Mouse (Mus musculus) testis, adult 2 months (tissue): ENCODE measurements around the gene Spa17. TPM values are rescaled to one million over a fixed set of nuclear protein-coding genes. Genes with fewer than 3 reads are reported as not detected.

Experiments
- H3K27ac ChIP-seq: fragments of 200-500 bp; 2 replicates; pipeline ENCODE4 v1.5.1; 2012; ENCODE audit warnings: low read depth, low read length; ENCODE audit not compliant: control insufficient read depth, insufficient read depth
- H3K27me3 ChIP-seq: fragments of 200-500 bp; 2 replicates; pipeline ENCODE4 v1.6.1; 2012; ENCODE audit warnings: mild to moderate bottlenecking, low read length, moderate library complexity; ENCODE audit not compliant: control insufficient read depth, insufficient read depth
- H3K36me3 ChIP-seq: fragments of 200-500 bp; 2 replicates; pipeline ENCODE4 v1.6.1; 2012; ENCODE audit warnings: mild to moderate bottlenecking, low read length; ENCODE audit not compliant: control insufficient read depth, insufficient read depth
- H3K4me1 ChIP-seq: fragments of 200-500 bp; 2 replicates; pipeline ENCODE4 v1.6.1; 2012; ENCODE audit warnings: low read length; ENCODE audit not compliant: control insufficient read depth, insufficient read depth
- H3K4me3 ChIP-seq: fragments of 200-500 bp; 2 replicates; pipeline ENCODE4 v1.5.1; 2012; ENCODE audit warnings: low read depth, mild to moderate bottlenecking, low read length, moderate library complexity, mixed read lengths; ENCODE audit not compliant: control insufficient read depth
- CTCF ChIP-seq: fragments of 200-500 bp; IDR thresholded peaks from 2 replicates; pipeline ENCODE4 v1.5.1; 2012; ENCODE audit warnings: low read depth, mild to moderate bottlenecking, inconsistent platforms, low read length, moderate library complexity; ENCODE audit not compliant: control insufficient read depth, insufficient read depth, insufficient replicate concordance
- POLR2A ChIP-seq: fragments of 200-500 bp; IDR thresholded peaks from 2 replicates; pipeline ENCODE4 v1.6.1; 2012; ENCODE audit warnings: low read depth, mild to moderate bottlenecking, inconsistent platforms, low read length, moderate library complexity; ENCODE audit not compliant: control insufficient read depth
- polyA plus RNA-seq: library from polyadenylated mRNA; depleted of rRNA; stranded (reverse); fragments of >200 nt; gene quantifications from 2 replicates; pipeline ENCODE4 v1.2.3, GENCODE M21; 2012; rRNA removed

Spa17 gene
- polyA plus RNA-seq, 1 experiment: 547 TPM

GRCm38 (mm10) chr9:37563805-37564204 lies 49.7 kb downstream of the Spa17 start:
- no peak overlapping the region for H3K27ac ChIP-seq
- H3K4me1 ChIP-seq: peaks cover 2% of the 10 kb centered on the region; the same call in 1 of the 2 replicates
- H3K36me3 ChIP-seq: no peaks in the 10 kb centered on the region
- no peak overlapping the region for H3K4me3 ChIP-seq
- no peak for TF ChIP-seq CTCF
- TF ChIP-seq POLR2A: no peak
- H3K27me3 ChIP-seq: no peaks in the 10 kb centered on the region

- Histone ChIP-seq H3K4me3 (no peak overlapping the region), H3K27me3 (no peaks in the 10 kb centered on the region), H3K27ac (no peak overlapping the region), H3K36me3 (no peaks in the 10 kb centered on the region), H3K4me1 (no peaks in the 10 kb centered on the region)
- TF ChIP-seq CTCF: no peak
- TF ChIP-seq POLR2A: no peak
Measured at GRCm38 (mm10) chr9:37560617-37561016, 52.9 kb downstream of the Spa17 start.

GRCm38 (mm10) chr9:37556366-37556765 lies 57.2 kb downstream of the Spa17 start:
- no peaks in the 10 kb centered on the region for H3K36me3 ChIP-seq
- H3K4me1 ChIP-seq: peaks cover 4% of the 10 kb centered on the region; the same call in 1 of the 2 replicates
- no peaks in the 10 kb centered on the region for H3K27me3 ChIP-seq
- no peak overlapping the region for H3K4me3 ChIP-seq
- no peak for TF ChIP-seq CTCF
- no peak for TF ChIP-seq POLR2A
- H3K27ac ChIP-seq: no peak overlapping the region

GRCm38 (mm10) chr9:37554838-37555748 lies 58.4 kb downstream of the Spa17 start, which contains the start of gene Siae:
Gene Siae (plus strand): TSS chr9:37555698.
- Histone ChIP-seq H3K4me3 (no peak within 1 kb of the TSS), H3K27me3 (no peaks in the 10 kb centered on the region), H3K27ac (no peak within 1 kb of the TSS), H3K4me1 (peaks cover 4% of the 10 kb centered on the region; the same call in 1 of the 2 replicates), H3K36me3 (no peaks in the 10 kb centered on the region)
- no peak for TF ChIP-seq CTCF
- no peak for TF ChIP-seq POLR2A

GRCm38 (mm10) chr9:37554279-37554678 lies 59.2 kb downstream of the Spa17 start:
- Histone ChIP-seq H3K36me3 (no peaks in the 10 kb centered on the region), H3K27ac (no peak overlapping the region), H3K27me3 (no peaks in the 10 kb centered on the region), H3K4me1 (peaks cover 4% of the 10 kb centered on the region; the same call in 1 of the 2 replicates), H3K4me3 (no peak overlapping the region)
- TF ChIP-seq CTCF: no peak
- TF ChIP-seq POLR2A: no peak

Other genes with a start within 250 kb of the Spa17 start
- 21.3 and 26.5 TPM in 2 replicates for gene Hepacam, start 246.4 kb downstream of the Spa17 start, polyA plus RNA-seq
- gene Robo4, start 211.8 kb downstream of the Spa17 start, polyA plus RNA-seq: 1.0 and 1.2 TPM in 2 replicates
- gene Robo3, start 180.5 kb downstream of the Spa17 start, polyA plus RNA-seq: 1.0 and 1.4 TPM in 2 replicates
- gene Msantd2, start 124.4 kb downstream of the Spa17 start, polyA plus RNA-seq: 10.5 and 16.6 TPM in 2 replicates
- 3.0 and 3.1 TPM in 2 replicates for gene Esam, start 85.6 kb downstream of the Spa17 start, polyA plus RNA-seq
- 0.60 and 0.89 TPM in 2 replicates for gene Vsig2, start 74.5 kb downstream of the Spa17 start, polyA plus RNA-seq
- 25.1 and 29.4 TPM in 2 replicates for gene Nrgn, start 60.8 kb downstream of the Spa17 start, polyA plus RNA-seq
- gene Siae, start 58.0 kb downstream of the Spa17 start, polyA plus RNA-seq: 9.6 and 11.9 TPM in 2 replicates
- 84.6 and 91.2 TPM in 2 replicates for gene Tbrg1, start 43.6 kb upstream of the Spa17 start, polyA plus RNA-seq
- gene Panx3, start 55.5 kb upstream of the Spa17 start, polyA plus RNA-seq: 0.70 and 0.85 TPM in 2 replicates
- 0.19 TPM in 1 of 2 replicates, not detected in the other for gene Olfr160, start 102.5 kb upstream of the Spa17 start, polyA plus RNA-seq
- gene Olfr874, start 131.4 kb upstream of the Spa17 start, polyA plus RNA-seq: 0.26 and 0.53 TPM in 2 replicates
- gene Olfr875, start 158.1 kb upstream of the Spa17 start, polyA plus RNA-seq: 0.17 TPM in 1 of 2 replicates, not detected in the other
- gene Olfr876, start 189.3 kb upstream of the Spa17 start, polyA plus RNA-seq: not detected in 2 replicates
- gene Olfr877, start 240.5 kb upstream of the Spa17 start, polyA plus RNA-seq: not detected in 2 replicates